In genomic region chr3:65945277-65945932, GRCm38 (mm10) we compare ENCODE assay signal across 15 mouse cellular contexts. TPM values are rescaled to one million over a fixed set of nuclear protein-coding genes. Genes with fewer than 3 reads are reported as not detected.
A peak's percentile ranks its signal among the peaks of the same experiment; 100 is the strongest.
DNase-seq lines count a peak whose midpoint lies in the region; ATAC-seq and TF ChIP-seq lines count a peak whose summit lies in the region.
"Had no signal": no experiment of that assay in that cellular context is flagged by ENCODE, and none has a peak within 500 bp of the region (broad histone marks: within the 10 kb centered on the region; RNA-seq: fewer than 3 reads in every experiment).

No protein-coding gene starts in this region.

- peaks cover 53% of the 10 kb centered on the region for H3K36me3 ChIP-seq in hindbrain, embryonic 12.5 days
- H3K36me3 ChIP-seq in hindbrain, embryonic 11.5 days (ENCODE audit: control insufficient read depth, insufficient read depth, low read length): peaks cover 16% of the 10 kb centered on the region
- peaks cover 55% of the 10 kb centered on the region for H3K36me3 ChIP-seq in liver, embryonic 14.5 days (replicated peaks; ENCODE audit: control insufficient read depth, insufficient read depth, low read depth)
- peaks cover 68% of the 10 kb centered on the region for H3K36me3 ChIP-seq in liver, embryonic 12.5 days
- H3K36me3 ChIP-seq in intestine, embryonic 14.5 days (ENCODE audit: control insufficient read depth, insufficient read depth, low read length): peaks cover 58% of the 10 kb centered on the region
- H3K36me3 ChIP-seq in stomach, postnatal 0 days (ENCODE audit: control insufficient read depth, insufficient read depth, low read length): peaks cover 14% of the 10 kb centered on the region

- no peaks in the 10 kb centered on the region for H3K4me1 ChIP-seq in hindbrain, embryonic 12.5 days
- H3K4me1 ChIP-seq in hindbrain, embryonic 11.5 days (replicated peaks; ENCODE audit: control insufficient read depth, insufficient read depth, low read length): no peaks in the 10 kb centered on the region
- no peaks in the 10 kb centered on the region for H3K4me1 ChIP-seq in liver, embryonic 14.5 days (replicated peaks; ENCODE audit: control insufficient read depth in 2 of 2, insufficient read depth in 2 of 2, low read length in 1 of 2)
- H3K4me1 ChIP-seq in liver, embryonic 12.5 days: peaks cover 7% of the 10 kb centered on the region; the same call in 1 of the 2 replicates
- H3K4me1 ChIP-seq in intestine, embryonic 14.5 days (replicated peaks; ENCODE audit: control insufficient read depth, insufficient read depth, low read length): no peaks in the 10 kb centered on the region
- no peaks in the 10 kb centered on the region for H3K4me1 ChIP-seq in stomach, postnatal 0 days (replicated peaks; ENCODE audit: control insufficient read depth, insufficient read depth)
- H3K4me1 ChIP-seq: embryonic facial prominence, embryonic 12.5 days; hindbrain, embryonic 15.5 days; midbrain, embryonic 13.5 days had no signal

- no peak for TF ChIP-seq EP300 in liver, embryonic 14.5 days (IDR thresholded peaks at IDR 0.05; ENCODE audit: low read depth)
- TF ChIP-seq EP300 in stomach, postnatal 0 days (optimal IDR thresholded peaks at IDR 0.05): no peak

- no peaks in the 10 kb centered on the region for H3K9me3 ChIP-seq in hindbrain, embryonic 12.5 days (replicated peaks)
- H3K9me3 ChIP-seq in hindbrain, embryonic 11.5 days (ENCODE audit: control insufficient read depth, low read length): no peaks in the 10 kb centered on the region
- no peaks in the 10 kb centered on the region for H3K9me3 ChIP-seq in liver, embryonic 14.5 days (ENCODE audit: control insufficient read depth, low read length)
- H3K9me3 ChIP-seq in liver, embryonic 12.5 days (replicated peaks): no peaks in the 10 kb centered on the region
- no peaks in the 10 kb centered on the region for H3K9me3 ChIP-seq in intestine, embryonic 14.5 days (ENCODE audit: control insufficient read depth, low read length)
- H3K9me3 ChIP-seq in stomach, postnatal 0 days (ENCODE audit: control insufficient read depth, low read length): no peaks in the 10 kb centered on the region
- H3K9me3 ChIP-seq: embryonic facial prominence, embryonic 12.5 days; hindbrain, embryonic 15.5 days; midbrain, embryonic 13.5 days had no signal

- no peak overlapping the region for H3K4me3 ChIP-seq in hindbrain, embryonic 12.5 days
- H3K4me3 ChIP-seq in hindbrain, embryonic 11.5 days (ENCODE audit: low read depth, low read length): no peak overlapping the region
- H3K4me3 ChIP-seq in liver, embryonic 14.5 days (ENCODE audit: insufficient read depth in 1 of 2, low read depth in 2 of 2, low read length in 2 of 2): no peak overlapping the region
- no peak overlapping the region for H3K4me3 ChIP-seq in liver, embryonic 12.5 days
- H3K4me3 ChIP-seq in intestine, embryonic 14.5 days (ENCODE audit: low read depth, low read length): no peak overlapping the region
- no peak overlapping the region for H3K4me3 ChIP-seq in stomach, postnatal 0 days (ENCODE audit: low read depth, low read length)
- H3K4me3 ChIP-seq: embryonic facial prominence, embryonic 12.5 days; hindbrain, embryonic 15.5 days; left cerebral cortex, adult 2 months; midbrain, embryonic 13.5 days had no signal

- H3K27me3 ChIP-seq in hindbrain, embryonic 12.5 days: no peaks in the 10 kb centered on the region
- no peaks in the 10 kb centered on the region for H3K27me3 ChIP-seq in hindbrain, embryonic 11.5 days (ENCODE audit: control insufficient read depth, insufficient read depth, low read length)
- no peaks in the 10 kb centered on the region for H3K27me3 ChIP-seq in liver, embryonic 14.5 days (ENCODE audit: control insufficient read depth, insufficient read depth, low read length)
- no peaks in the 10 kb centered on the region for H3K27me3 ChIP-seq in liver, embryonic 12.5 days (replicated peaks)
- H3K27me3 ChIP-seq in intestine, embryonic 14.5 days (replicated peaks; ENCODE audit: control insufficient read depth, insufficient read depth, low read length): no peaks in the 10 kb centered on the region
- H3K27me3 ChIP-seq in stomach, postnatal 0 days (ENCODE audit: control insufficient read depth, insufficient read depth, low read length): no peaks in the 10 kb centered on the region
- H3K27me3 ChIP-seq: embryonic facial prominence, embryonic 12.5 days; hindbrain, embryonic 15.5 days; midbrain, embryonic 13.5 days had no signal

- TF ChIP-seq CTCF in liver, embryonic 14.5 days (IDR thresholded peaks at IDR 0.05; ENCODE audit: low read depth): no peak
- 0 out of 2 replicates have a peak, but pooled peaks have one; percentile 11 for TF ChIP-seq CTCF in stomach, postnatal 0 days (IDR thresholded peaks at IDR 0.05; ENCODE audit: low read depth)

- WGBS in hindbrain, embryonic 12.5 days: 96% methylated on average over 2 of the region's 2 CpGs
- WGBS in hindbrain, embryonic 11.5 days: 97% methylated on average over 2 of the region's 2 CpGs
- WGBS in liver, embryonic 14.5 days (ENCODE audit: insufficient replicate concordance): 78% methylated on average over 2 of the region's 2 CpGs
- whole genome bisulfite sequencing in liver, embryonic 12.5 days (ENCODE audit: insufficient replicate concordance): 96% methylated on average over 2 of the region's 2 CpGs
- WGBS in intestine, embryonic 14.5 days: 92% methylated on average over 2 of the region's 2 CpGs
- 91% methylated on average over 2 of the region's 2 CpGs for WGBS in stomach, postnatal 0 days

- H3K4me2 ChIP-seq in hindbrain, embryonic 12.5 days (replicated peaks): no peak overlapping the region
- H3K4me2 ChIP-seq in hindbrain, embryonic 11.5 days (replicated peaks; ENCODE audit: low read depth, low read length): no peak overlapping the region
- H3K4me2 ChIP-seq in liver, embryonic 14.5 days (ENCODE audit: low read depth): no peak overlapping the region
- no peak overlapping the region for H3K4me2 ChIP-seq in liver, embryonic 12.5 days
- H3K4me2 ChIP-seq in intestine, embryonic 14.5 days (ENCODE audit: low read length): no peak overlapping the region
- no peak overlapping the region for H3K4me2 ChIP-seq in stomach, postnatal 0 days (replicated peaks; ENCODE audit: low read depth)
- H3K4me2 ChIP-seq: embryonic facial prominence, embryonic 12.5 days; hindbrain, embryonic 15.5 days; midbrain, embryonic 13.5 days had no signal

- DNase-seq in hindbrain, embryonic 11.5 days (ENCODE audit: low spot score): no peak
- DNase-seq in liver, embryonic 14.5 days (ENCODE audit: low read depth in 3 of 3, low spot score in 3 of 3): no peak
- DNase-seq in intestine, embryonic 14.5 days (ENCODE audit: low spot score): no peak
- no peak for DNase-seq in stomach, postnatal 0 days (ENCODE audit: low spot score)
- DNase-seq: cerebellum, adult 9-10 months; kidney, postnatal 10 days; lung, adult 18-20 months; thymus, adult 2 months had no signal

- H3K9ac ChIP-seq in hindbrain, embryonic 12.5 days: no peak overlapping the region
- H3K9ac ChIP-seq in hindbrain, embryonic 11.5 days (ENCODE audit: low read depth, low read length): no peak overlapping the region
- H3K9ac ChIP-seq in liver, embryonic 14.5 days (replicated peaks): no peak overlapping the region
- H3K9ac ChIP-seq in liver, embryonic 12.5 days: no peak overlapping the region
- H3K9ac ChIP-seq in intestine, embryonic 14.5 days (ENCODE audit: low read length): no peak overlapping the region
- H3K9ac ChIP-seq in stomach, postnatal 0 days (ENCODE audit: low read length): no peak overlapping the region
- H3K9ac ChIP-seq: embryonic facial prominence, embryonic 12.5 days; hindbrain, embryonic 15.5 days; midbrain, embryonic 13.5 days had no signal

- no peak overlapping the region for H3K27ac ChIP-seq in hindbrain, embryonic 12.5 days
- no peak overlapping the region for H3K27ac ChIP-seq in hindbrain, embryonic 11.5 days (ENCODE audit: low read depth, low read length)
- no peak overlapping the region for H3K27ac ChIP-seq in liver, embryonic 14.5 days
- no peak overlapping the region for H3K27ac ChIP-seq in liver, embryonic 12.5 days
- no peak overlapping the region for H3K27ac ChIP-seq in intestine, embryonic 14.5 days (ENCODE audit: low read depth)
- no peak overlapping the region for H3K27ac ChIP-seq in stomach, postnatal 0 days (replicated peaks)
- H3K27ac ChIP-seq: embryonic facial prominence, embryonic 12.5 days; hindbrain, embryonic 15.5 days; left cerebral cortex, adult 2 months; midbrain, embryonic 13.5 days had no signal

- 0 out of 2 replicates have a peak, but pooled peaks have one; percentile 50 for ATAC-seq in hindbrain, embryonic 12.5 days (ENCODE audit: low FRiP score)
- no peak for ATAC-seq in hindbrain, embryonic 11.5 days (ENCODE audit: low FRiP score)
- peak; percentile 26; the same call in 1 of the 2 replicates for ATAC-seq in liver, embryonic 14.5 days (ENCODE audit: insufficient read depth)
- no peak for ATAC-seq in liver, embryonic 12.5 days
- peak; percentile 17; the same call in 1 of the 2 replicates for ATAC-seq in intestine, embryonic 14.5 days (replicated peaks; ENCODE audit: low FRiP score, low TSS enrichment, low read depth)
- ATAC-seq in stomach, postnatal 0 days (ENCODE audit: low FRiP score, low TSS enrichment): peak; percentile 38; the same call in 1 of the 2 replicates
- ATAC-seq in megakaryocyte, adult 5-6 weeks (ENCODE audit: poor library complexity, severe bottlenecking): no peak
- ATAC-seq: midbrain, embryonic 13.5 days had no signal

RNA-seq across cellular contexts. Expression of gene Ccnl1, which starts 12.6 kb away (rescaled TPM):
- polyA plus RNA-seq in hindbrain, embryonic 12.5 days (2016; fragmentation: Nextera tagmentation; extraction: Ambion mirVana): 122 and 123 TPM in 2 replicates
- polyA plus RNA-seq in hindbrain, embryonic 11.5 days (2014; fragmentation: Nextera tagmentation; extraction: Ambion mirVana): 121 and 124 TPM in 2 replicates
- 29.9 and 45.9 TPM in 2 replicates for polyA plus RNA-seq in liver, embryonic 14.5 days (2012; rRNA removed)
- 41.6 and 44.2 TPM in 2 replicates for polyA plus RNA-seq in liver, embryonic 14.5 days (2014; fragmentation: Nextera tagmentation; extraction: Ambion mirVana)
- polyA plus RNA-seq in liver, embryonic 12.5 days (2016; fragmentation: Nextera tagmentation; extraction: Ambion mirVana): 74.5 and 74.8 TPM in 2 replicates
- polyA plus RNA-seq in intestine, embryonic 14.5 days (2014; fragmentation: Nextera tagmentation; extraction: Ambion mirVana): 123 and 130 TPM in 2 replicates
- polyA plus RNA-seq in stomach, postnatal 0 days (2015; fragmentation: Nextera tagmentation; extraction: Ambion mirVana): 51.4 and 54.3 TPM in 2 replicates
- 189 and 190 TPM in 2 replicates for total RNA-seq in megakaryocyte, adult 5-6 weeks (2015)
- 249 and 290 TPM in 2 replicates for total RNA-seq in megakaryocyte, adult 5-6 weeks (2017)

Comparison
In these comparisons a context has a peak if more than half of its experiments do, and no peak if none do; other contexts are left out.
1. ATAC-seq: peak in hindbrain, embryonic 12.5 days (single experiment), liver, embryonic 14.5 days (single experiment), intestine, embryonic 14.5 days (single experiment) and stomach, postnatal 0 days (single experiment); none in hindbrain, embryonic 11.5 days (single experiment), liver, embryonic 12.5 days (single experiment) and megakaryocyte, adult 5-6 weeks (single experiment).